Mouse (Mus musculus) thymus, postnatal 0 days (tissue): ENCODE measurements around the gene Dguok. TPM values are rescaled to one million over a fixed set of nuclear protein-coding genes. Genes with fewer than 3 reads are reported as not detected.

Experiments
- DNase-seq: peaks from one replicate; pipeline ENCODE4 v3.0.0-alpha.2; 2015; ENCODE audit warnings: low spot score
- polyA plus RNA-seq: library from polyadenylated mRNA; unstranded; fragments of >200 nt; fragmentation: Nextera tagmentation; extraction: Ambion mirVana; gene quantifications from 2 replicates; pipeline ENCODE4 v1.2.1, GENCODE M21; 2015

Dguok gene
- polyA plus RNA-seq, 1 experiment from 2014 or later: 71.6 TPM

DNA sequence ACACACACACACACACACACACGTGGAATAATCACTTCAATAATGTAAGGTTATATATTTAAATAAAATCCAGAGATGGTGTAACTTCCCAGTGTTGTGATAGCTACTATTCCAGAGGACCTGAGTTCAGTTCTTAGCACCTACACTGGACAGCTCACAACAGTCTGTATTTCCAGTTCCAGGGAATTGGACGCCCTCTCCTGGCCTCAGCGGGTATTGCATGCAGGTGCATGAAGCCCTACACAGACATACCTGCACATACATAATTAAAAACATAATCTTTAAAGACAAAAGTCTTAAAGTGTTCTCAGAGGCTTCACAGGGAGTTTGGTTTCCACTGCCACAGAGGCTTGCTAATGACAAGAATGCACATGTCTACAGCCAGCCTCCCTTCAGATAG lies 6.3 kb downstream of the Dguok start:
- no peak for DNase-seq

DNA sequence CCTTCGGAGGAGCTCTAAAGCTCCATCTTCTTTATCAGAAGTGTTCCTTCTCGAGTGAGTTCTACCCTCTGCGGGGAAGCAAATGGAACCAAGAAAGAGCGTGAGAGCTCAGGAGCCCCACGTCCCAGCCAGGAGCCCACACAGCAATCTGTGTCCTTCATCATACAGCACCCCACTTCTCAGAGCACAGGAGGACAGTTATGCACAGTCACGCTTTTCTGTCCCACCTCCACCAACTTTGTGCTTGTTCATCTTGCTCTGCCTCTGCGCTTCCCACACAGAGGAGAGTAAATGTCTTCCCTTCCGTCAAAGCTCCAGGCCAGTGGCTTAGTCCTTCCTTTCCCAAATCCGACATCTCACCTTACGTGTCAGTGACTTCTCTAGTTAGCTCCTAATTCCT lies 7.7 kb downstream of the Dguok start:
- DNase-seq: no peak

DNA sequence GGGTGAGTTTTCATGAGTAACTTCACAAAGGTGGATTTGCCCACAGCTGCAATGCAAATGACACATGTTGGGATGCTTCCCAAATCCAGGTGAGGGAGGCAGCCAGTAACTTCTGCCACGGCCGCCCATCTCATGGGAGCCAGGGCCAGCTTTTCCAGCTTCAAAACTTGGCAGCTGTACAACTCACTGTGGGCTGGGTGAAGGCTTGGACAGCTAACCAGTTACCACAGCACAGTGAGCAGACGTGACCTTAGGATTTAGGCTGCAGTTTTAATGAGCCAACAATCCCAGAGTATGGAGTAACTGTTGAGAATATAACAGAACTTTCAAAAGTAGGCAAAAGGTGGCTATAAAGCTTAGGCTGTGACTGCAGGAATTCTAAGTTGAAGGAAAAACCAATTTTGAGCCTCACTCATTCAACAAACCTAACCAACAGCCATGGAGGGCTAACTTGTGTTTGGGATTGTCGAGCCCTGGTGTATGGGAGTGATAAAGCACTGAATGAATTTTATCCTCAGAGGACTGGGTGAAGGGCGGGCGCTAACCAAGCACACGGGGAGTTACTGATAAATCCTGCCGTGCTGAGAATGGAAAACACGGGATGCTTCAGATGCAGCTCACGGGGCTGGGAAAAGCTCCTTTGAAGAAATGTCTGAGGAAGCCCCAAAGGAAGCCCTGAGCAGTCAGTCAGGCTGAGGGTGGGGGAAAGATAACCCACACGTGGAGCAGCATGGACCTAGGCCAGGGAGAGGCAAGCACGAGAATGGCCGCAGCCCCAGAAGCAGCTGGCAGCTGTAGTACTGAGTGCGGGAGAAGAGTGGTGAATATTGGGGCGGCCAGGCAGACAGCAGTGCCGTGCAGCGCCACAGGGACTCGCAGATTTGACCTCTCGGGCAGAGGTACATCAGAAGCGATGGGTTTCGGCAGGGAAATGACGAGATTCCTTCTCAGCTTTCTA lies 9.7 kb downstream of the Dguok start:
- DNase-seq: no peak

DNA sequence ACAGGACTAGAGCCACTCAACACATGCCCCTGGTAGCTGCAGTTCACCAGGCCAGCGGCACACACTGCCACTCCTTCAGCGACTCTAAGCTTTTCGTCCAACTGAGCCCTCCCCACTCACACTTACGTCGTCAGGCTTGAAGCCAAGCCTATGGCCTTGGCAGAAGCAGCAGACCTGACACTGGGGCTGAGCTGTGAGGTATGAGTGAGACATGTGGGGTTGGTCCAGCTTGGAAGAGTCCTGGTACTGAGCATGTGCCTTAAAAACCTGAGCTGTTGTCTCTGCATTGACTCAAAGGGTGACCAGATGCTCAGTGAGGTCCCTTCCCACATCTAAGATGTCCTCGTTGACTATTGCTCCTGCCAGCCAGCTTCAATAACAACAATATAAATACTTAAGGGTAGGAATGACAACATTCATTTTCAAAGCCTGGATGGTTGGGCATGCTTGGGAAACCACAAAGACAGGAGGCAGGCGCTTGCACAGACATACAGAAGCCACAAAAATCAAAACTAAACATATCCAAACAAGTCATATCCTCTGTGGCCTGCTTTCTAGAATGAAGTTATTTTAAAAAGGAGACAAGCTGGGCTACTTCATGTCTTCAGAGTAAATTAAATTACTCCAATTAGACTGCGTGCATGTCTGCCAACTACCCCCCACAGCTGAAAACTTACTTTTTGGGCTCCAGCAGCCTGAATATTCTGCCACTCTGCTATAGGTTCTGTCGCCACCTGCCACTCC lies 10.6 kb downstream of the Dguok start:
- DNase-seq: no peak

DNA sequence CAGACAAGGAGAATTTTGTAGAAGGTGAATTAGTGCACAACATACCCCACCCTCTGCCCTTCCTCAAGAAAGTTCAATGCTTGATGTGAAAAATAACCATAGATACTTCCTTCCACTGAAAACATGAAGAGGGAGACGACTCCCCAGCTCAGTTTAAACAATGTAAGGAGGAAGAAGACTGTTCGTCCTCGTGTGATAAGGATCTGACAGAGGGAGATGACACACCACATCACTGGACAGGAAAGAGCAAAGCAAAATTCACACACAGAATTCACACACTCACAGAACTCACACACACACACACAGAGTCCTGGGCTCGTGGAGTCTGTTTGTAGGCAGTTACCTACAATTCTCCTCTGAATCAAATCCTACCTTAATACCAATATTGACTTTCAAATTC lies 16.1 kb downstream of the Dguok start:
- DNase-seq: no peak

DNA sequence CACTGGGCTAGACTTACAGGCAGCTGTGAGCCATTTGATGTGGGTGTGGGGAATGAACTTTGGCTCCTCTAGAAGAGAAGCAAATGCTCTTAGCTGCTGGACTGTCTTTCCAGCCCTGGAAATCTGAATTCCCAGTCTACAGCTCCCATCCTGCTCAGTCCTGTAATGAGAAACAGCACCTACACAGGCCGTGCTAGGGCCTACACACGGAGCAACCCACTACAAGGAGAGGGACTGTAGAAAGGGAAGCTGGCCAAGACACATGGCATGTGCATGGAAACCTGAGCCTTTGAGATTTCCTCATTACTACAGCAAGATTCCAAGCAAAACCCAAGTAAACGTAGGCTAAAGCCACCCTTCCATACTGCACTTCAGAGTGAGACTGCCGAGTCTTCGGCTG lies 18.6 kb downstream of the Dguok start:
- no peak for DNase-seq

DNA sequence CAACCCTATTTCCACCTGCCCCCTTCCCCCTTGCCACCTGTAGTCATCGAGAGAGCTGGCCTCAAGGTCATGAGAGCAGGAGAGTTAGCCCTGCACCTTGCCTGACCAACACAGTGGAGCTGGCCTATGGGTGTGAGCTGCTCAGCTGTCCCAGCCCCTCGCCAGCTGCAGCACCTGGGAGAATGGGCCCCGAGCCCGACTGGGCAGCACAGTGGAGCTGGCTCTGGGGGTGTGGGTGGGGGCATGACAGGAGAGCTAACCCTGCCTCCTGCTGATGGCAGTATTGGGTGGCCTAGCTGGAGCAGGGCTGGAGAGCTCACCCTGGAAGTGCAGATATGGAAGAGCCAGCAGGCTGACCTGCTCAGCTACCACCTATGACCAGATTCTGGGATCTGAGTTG lies 19.5 kb downstream of the Dguok start:
- no peak for DNase-seq

DNA sequence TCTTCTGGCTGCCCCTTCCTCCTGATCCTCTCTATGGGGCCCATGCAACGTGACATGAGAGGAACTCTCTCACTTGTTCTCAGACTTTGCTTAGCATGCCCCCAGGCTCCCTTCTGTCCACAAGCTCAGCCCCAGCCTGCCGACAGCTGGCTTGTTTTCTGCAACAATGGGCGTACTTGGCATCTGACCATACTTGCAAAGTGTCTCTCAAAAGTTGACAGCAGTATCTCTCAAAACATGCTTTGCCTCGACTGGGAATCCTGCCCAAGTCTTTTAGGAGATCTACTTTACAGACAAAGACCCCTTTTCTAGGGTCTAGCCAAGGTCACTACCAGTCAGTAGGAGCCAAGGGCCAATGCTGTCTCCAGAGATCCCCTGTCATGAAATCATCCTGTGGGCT lies 20.9 kb downstream of the Dguok start:
- DNase-seq: no peak

DNA sequence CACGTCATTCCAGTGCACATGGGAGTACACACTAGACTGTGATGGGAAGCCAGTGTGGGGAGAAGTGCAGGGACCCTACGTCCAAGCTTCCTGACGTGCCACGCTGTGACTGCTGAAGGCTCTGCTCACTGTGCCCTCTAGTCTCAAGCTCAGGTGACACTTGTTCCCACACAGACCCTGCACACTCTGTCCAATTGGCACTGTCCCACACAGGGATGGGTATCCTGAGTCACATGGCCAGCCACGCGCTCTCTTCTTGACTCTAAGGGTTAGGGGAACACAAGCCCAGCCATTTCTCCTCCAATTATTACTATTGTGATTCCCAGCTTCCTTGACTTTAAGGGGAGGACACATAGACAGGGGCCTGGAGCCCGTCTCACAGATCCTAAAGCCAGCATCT lies 23.0 kb downstream of the Dguok start:
- no peak for DNase-seq

DNA sequence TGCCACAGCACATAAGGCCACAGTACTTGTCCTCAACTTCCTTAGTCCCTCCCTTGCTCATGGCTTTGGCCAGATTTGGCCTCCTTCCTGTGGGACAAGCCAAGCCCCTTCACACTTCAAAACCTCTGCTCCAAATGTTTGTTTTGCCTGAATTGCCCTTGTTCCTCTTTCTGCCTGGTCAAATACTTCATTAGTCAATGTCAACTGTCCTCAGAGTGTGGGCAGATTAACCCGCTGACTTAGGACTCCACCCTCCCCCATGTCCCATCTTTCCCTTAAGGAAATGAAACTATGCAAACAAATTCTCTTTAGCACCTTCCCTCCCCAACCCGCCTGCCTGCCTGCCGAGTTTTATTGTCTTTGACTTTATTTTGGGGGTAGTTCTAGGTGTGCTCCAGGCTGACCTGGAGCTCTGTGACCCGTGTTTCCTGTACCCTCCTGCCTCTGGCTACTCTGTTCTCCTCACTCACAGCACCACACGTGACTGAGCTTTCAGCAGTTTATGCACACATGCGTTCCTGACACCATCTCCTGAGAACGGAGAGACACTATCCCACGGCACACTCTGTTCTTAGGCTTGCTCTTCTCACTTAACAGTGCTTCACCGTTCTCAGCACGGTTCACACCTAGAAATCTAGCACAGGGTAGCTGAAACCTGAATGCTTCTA lies 24.2 kb downstream of the Dguok start:
- DNase-seq: no peak

DNA sequence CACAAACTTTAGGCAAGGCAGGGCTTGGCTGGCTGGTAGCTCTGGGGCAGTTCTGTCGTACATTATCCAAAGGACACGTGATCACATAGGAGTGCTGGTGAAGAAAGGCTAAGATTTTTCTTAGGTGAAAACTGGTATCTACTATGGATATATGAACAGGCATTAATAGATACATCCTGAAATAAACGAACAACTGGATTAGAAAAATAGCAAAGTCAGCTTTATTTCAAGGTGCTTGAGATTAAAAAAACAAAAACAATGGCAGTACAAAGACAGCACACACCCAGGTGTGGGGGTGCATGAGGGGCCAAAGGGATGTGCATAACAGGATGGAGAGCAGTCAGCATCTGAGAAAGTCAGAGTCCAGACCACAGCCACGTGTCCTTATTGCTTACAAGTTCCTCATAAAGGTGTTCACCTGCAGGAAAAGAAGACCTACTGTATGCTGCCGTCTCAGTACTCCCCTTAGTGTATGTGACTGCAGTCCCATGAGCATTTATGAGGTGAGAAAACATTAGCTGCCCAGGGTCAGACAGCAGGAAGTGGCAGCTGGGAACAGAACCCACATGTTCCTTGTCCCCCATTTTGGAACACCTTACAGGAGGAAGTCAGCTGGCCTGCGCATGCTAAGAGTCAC lies 26.6 kb downstream of the Dguok start:
- no peak for DNase-seq

DNA sequence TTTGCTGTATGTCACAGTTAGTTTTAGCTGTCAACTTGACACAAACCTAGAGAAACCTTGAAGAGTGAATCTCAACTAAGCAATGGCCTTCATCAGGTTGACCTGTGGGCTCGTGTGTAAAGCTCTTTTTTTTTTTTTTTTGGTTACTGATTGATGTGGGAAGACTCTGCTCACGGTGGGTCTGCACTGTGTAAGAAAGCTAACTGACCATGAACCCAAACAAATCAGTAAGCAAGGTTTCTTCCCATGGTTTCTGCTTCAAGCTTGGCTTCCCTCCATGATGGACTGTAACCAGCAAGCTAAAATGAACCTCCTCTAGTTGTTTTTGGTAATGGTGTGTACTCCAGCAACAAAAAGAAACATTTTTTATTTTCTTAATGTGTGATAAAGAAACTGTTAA lies 27.6 kb downstream of the Dguok start:
- no peak for DNase-seq

DNA sequence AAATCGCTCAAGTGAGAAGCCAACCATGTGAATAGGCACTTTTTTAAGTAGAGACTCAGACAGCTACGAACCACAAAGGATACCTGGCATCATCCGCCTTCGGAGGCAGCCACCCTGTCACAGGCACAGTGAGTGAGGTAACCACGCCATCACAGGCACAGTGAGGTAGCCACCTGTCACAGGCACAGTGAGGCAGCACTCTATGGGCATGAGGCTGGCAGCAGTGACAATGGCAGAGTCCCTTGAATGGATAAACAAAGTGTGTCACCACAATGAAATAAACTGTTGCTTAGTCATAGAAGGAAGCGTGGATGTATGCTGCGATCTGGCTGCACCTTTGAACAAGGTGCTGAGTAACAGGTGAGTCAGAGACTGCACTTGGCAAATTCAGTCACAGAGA lies 28.1 kb downstream of the Dguok start:
- no peak for DNase-seq

DNA sequence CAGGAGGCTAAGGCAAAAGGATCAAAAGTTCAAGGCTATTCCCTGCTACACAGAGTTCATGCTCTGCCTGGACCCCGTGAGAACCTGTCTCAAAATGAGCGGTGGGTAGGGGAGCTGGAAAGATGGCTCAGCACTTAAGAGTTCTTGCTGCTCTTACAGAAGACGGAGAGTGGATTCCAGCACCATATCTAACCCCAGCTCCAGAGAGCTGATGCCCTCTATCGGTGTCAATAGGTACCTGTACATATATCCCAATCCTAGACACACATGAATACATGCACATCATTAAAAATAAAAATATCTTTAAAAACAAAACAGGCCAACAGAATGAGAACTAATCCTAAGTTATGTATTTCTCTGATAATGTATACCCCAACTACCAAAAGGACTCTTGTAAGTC lies 28.6 kb downstream of the Dguok start:
- DNase-seq: peak; percentile 21

DNA sequence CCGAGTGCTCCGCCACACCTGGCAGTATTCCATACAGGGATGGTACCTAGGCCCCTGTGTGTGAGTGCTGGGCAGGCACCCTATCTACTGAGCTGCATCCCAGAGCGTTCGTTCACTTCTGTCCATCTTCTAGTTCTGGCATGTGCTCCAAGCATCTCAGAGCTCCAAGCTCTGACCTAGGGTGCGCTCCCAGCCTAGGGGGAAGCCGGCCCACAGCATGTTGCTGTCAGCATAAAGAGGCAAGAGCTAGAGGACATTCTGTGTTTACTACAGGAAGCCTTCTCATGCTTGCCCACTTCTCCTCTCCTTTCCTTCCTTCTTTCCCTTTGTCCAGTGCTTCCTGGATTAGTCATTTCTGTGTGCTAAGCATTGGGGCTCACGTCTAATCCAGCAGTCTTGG lies 31.3 kb downstream of the Dguok start:
- DNase-seq: no peak

DNA sequence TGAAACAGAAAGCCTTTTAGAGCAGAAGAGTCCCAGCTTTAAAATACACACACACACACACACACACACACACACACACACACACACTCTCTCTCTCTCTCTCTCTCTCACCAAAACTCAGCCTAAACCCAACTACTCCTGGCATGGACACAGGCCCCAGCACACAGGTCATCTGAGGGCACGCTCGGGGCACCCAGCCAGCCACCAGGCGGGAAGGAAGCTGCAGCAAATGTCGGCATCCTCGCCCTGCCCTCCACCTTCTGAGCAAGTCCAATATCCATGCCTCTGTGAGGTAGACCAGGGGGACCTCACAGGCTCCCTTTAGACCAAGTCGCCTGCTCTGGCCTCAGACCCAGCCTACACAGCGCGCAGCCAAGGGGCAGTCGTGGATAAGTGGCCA lies 33.5 kb downstream of the Dguok start:
- DNase-seq: no peak

DNA sequence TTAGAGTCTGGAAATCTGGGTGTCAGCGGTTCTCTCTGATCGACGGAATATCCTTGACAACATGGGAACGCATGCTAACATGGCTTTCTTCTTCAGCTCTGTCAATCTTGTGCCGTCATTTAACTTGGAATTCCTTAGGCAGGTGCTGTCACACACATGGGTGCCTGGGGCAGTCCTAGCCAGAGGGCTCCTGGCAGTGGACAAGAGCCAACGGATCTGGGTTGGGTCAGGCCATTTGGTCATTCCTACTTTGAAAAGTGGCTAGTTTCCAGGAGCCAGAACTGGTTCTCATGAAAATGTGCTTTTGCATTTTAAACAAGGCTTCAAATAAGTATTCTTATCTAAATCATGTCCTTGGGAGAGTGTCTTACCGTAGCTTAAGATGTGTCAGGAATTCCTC lies 35.0 kb downstream of the Dguok start:
- no peak for DNase-seq

DNA sequence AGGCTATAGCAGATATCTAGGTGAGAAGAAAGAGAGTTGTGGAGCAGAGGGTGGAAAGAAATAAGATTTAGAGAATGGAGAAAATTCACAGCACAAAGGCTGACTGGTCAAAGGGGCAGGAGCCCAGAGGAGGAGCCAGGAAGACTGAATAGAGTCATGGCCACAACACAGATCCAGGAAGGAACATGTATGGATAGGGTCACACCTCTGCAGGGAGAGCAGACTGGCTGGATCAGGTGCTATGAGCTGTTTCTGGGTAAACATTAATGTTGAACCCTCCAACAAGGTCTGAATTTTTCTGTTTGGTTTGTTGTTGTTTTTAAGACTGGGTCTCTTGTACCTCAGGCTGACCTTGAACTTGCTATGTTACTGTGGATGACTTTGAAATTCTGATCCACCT lies 42.8 kb downstream of the Dguok start:
- DNase-seq: no peak

DNA sequence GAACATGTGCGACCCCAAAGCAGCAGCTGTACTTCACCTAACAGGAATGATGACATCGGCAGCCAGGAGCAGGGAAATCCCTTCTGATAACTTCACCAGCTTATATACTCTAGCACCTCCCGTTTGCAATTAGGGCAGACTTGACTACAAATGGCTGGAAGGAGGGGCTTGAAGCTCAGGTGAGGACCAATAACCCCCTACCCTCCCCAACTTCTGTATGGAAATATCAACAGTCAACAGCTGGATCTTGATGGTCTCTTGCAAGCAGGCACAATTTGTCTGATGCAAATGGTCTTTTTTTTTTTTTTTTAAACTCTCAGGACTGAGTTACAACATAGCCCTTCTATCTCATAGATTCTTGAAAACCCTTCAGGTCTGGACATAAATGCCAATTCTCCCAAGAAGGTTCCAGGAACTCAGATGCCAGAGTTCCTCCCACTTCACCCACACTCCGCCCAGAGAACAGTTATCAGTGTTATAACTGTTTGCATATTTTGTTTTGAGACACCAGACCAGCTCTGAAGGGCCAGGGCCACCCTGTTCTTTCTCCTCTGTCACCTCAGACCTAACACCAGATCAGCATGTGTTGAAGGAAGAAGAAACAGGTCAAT lies 47.6 kb downstream of the Dguok start, which contains the start of gene Tet3:
Gene Tet3 (minus strand): TSS at position 51 of the 611 bp plus-strand sequence.
- DNase-seq: no peak

DNA sequence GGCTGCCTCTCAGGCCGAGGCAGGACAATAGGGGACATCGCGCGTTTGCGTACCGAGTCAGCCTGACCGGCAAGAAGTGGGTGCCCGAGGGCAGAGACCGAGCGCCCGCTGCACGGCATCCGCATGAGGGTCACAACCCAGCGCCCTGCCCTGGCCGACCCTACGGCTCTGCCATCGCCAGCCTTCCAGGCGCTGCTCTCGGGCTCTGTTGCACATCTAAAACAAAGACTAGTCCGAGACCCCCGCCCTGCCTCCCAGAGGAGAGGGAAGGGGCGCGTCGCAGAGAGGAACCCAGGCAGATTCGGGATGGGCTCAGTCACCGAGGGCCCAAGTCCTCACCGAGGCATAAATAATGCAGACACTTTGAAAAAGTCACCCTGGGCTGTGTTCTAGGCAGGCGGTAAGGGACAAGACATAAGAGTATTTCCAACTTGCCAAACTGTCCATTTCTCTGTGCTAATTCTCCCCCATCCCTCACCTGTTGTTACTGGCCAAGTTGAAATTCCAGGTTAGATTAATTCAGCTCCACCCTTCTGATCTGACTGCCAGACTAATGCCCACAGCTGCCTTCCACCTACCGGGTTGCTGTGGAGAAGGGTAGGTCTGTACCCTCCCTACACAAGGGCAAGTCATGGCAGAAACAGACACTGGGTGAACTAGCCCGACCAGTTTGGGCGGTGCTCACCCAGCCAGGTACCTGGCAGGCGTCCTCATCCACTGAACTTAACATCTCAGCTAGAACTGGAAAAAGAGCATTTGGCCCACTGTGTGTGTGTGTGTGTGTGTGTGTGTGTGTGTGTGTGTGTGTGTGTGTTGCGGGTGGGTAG lies 49.6 kb downstream of the Dguok start:
- DNase-seq: no peak
